Mouse (Mus musculus): Measurements from ENCODE around the gene Tbc1d21. TPM values are rescaled to one million over a fixed set of nuclear protein-coding genes. Genes with fewer than 3 reads are reported as not detected.

Tbc1d21 gene
- polyA plus RNA-seq (2014; fragmentation: Nextera tagmentation; extraction: Ambion mirVana) = not detected in 2 replicates

- no peaks in the 10 kb centered on the region for H3K36me3 ChIP-seq (replicated peaks; ENCODE audit: control insufficient read depth, insufficient read depth, low read depth, low read length)
- H3K4me2 ChIP-seq (ENCODE audit: low read depth, low read length) = no peak within 1 kb of the TSS
- ATAC-seq (replicated peaks; ENCODE audit: insufficient number of reproducible peaks, low FRiP score, low TSS enrichment, low read depth) (no peak), DNase-seq (ENCODE audit: low spot score) (no peak)
- H3K9ac ChIP-seq (replicated peaks; ENCODE audit: low read length) = no peak within 1 kb of the TSS
- no peak within 1 kb of the TSS for H3K4me3 ChIP-seq (ENCODE audit: low read depth, low read length)
- H3K4me1 ChIP-seq (ENCODE audit: control insufficient read depth, insufficient read depth, low read length) = no peaks in the 10 kb centered on the region
- no peaks in the 10 kb centered on the region for H3K9me3 ChIP-seq (replicated peaks; ENCODE audit: control insufficient read depth, low read length)
- H3K27me3 ChIP-seq (ENCODE audit: control insufficient read depth, insufficient read depth, low read length) = no peaks in the 10 kb centered on the region
- WGBS = 95% methylated on average over 1 of the region's 1 CpGs
- no peak within 1 kb of the TSS for H3K27ac ChIP-seq (replicated peaks; ENCODE audit: low read depth, low read length)
Observed at GRCm38 (mm10) chr9:58370355-58370754, at the start of gene Tbc1d21. Tbc1d21 (minus strand) TSS chr9:58370455.

GRCm38 (mm10) chr9:58411556-58411955 is 41.3 kb upstream of the Tbc1d21 start:
- H3K4me3 ChIP-seq (ENCODE audit: low read depth, low read length) = no peak overlapping the region
- no peak overlapping the region for H3K4me2 ChIP-seq (ENCODE audit: low read depth, low read length)
- no peaks in the 10 kb centered on the region for H3K36me3 ChIP-seq (replicated peaks; ENCODE audit: control insufficient read depth, insufficient read depth, low read depth, low read length)
- 81% methylated on average over 9 of the region's 9 CpGs for WGBS
- H3K9ac ChIP-seq (replicated peaks; ENCODE audit: low read length) = no peak overlapping the region
- no peaks in the 10 kb centered on the region for H3K4me1 ChIP-seq (ENCODE audit: control insufficient read depth, insufficient read depth, low read length)
- no peak for DNase-seq (ENCODE audit: low spot score)
- H3K27me3 ChIP-seq (ENCODE audit: control insufficient read depth, insufficient read depth, low read length) = no peaks in the 10 kb centered on the region
- no peak overlapping the region for H3K27ac ChIP-seq (replicated peaks; ENCODE audit: low read depth, low read length)
- H3K9me3 ChIP-seq (replicated peaks; ENCODE audit: control insufficient read depth, low read length) = no peaks in the 10 kb centered on the region
- no peak for ATAC-seq (replicated peaks; ENCODE audit: insufficient number of reproducible peaks, low FRiP score, low TSS enrichment, low read depth)

GRCm38 (mm10) chr9:58410057-58410735 is 39.9 kb upstream of the Tbc1d21 start:
- Histone ChIP-seq H3K4me3 (ENCODE audit: low read depth, low read length) (no peak overlapping the region), H3K27me3 (ENCODE audit: control insufficient read depth, insufficient read depth, low read length) (no peaks in the 10 kb centered on the region), H3K9ac (replicated peaks; ENCODE audit: low read length) (no peak overlapping the region), H3K27ac (replicated peaks; ENCODE audit: low read depth, low read length) (no peak overlapping the region), H3K36me3 (replicated peaks; ENCODE audit: control insufficient read depth, insufficient read depth, low read depth, low read length) (no peaks in the 10 kb centered on the region), H3K4me2 (ENCODE audit: low read depth, low read length) (no peak overlapping the region), H3K9me3 (replicated peaks; ENCODE audit: control insufficient read depth, low read length) (no peaks in the 10 kb centered on the region), H3K4me1 (ENCODE audit: control insufficient read depth, insufficient read depth, low read length) (no peaks in the 10 kb centered on the region)
- ATAC-seq (replicated peaks; ENCODE audit: insufficient number of reproducible peaks, low FRiP score, low TSS enrichment, low read depth) (no peak), DNase-seq (ENCODE audit: low spot score) (no peak)
- WGBS = 46% methylated on average over 4 of the region's 4 CpGs

- 86% methylated on average over 2 of the region's 2 CpGs for WGBS
- Histone ChIP-seq H3K9me3 (replicated peaks; ENCODE audit: control insufficient read depth, low read length) (no peaks in the 10 kb centered on the region), H3K4me3 (ENCODE audit: low read depth, low read length) (no peak overlapping the region), H3K27me3 (ENCODE audit: control insufficient read depth, insufficient read depth, low read length) (no peaks in the 10 kb centered on the region), H3K9ac (replicated peaks; ENCODE audit: low read length) (no peak overlapping the region), H3K27ac (replicated peaks; ENCODE audit: low read depth, low read length) (no peak overlapping the region), H3K36me3 (replicated peaks; ENCODE audit: control insufficient read depth, insufficient read depth, low read depth, low read length) (no peaks in the 10 kb centered on the region), H3K4me2 (ENCODE audit: low read depth, low read length) (no peak overlapping the region), H3K4me1 (ENCODE audit: control insufficient read depth, insufficient read depth, low read length) (no peaks in the 10 kb centered on the region)
- no peak for ATAC-seq (replicated peaks; ENCODE audit: insufficient number of reproducible peaks, low FRiP score, low TSS enrichment, low read depth)
- DNase-seq (ENCODE audit: low spot score) = no peak
Observed at GRCm38 (mm10) chr9:58409247-58409646, 39.0 kb upstream of the Tbc1d21 start.

GRCm38 (mm10) chr9:58404412-58404811 is 34.2 kb upstream of the Tbc1d21 start:
- 78% methylated on average over 4 of the region's 4 CpGs for WGBS
- H3K36me3 ChIP-seq (replicated peaks; ENCODE audit: control insufficient read depth, insufficient read depth, low read depth, low read length) = no peaks in the 10 kb centered on the region
- ATAC-seq (replicated peaks; ENCODE audit: insufficient number of reproducible peaks, low FRiP score, low TSS enrichment, low read depth) (no peak), DNase-seq (ENCODE audit: low spot score) (no peak)
- no peak overlapping the region for H3K9ac ChIP-seq (replicated peaks; ENCODE audit: low read length)
- H3K4me1 ChIP-seq (ENCODE audit: control insufficient read depth, insufficient read depth, low read length) = no peaks in the 10 kb centered on the region
- H3K4me2 ChIP-seq (ENCODE audit: low read depth, low read length) = no peak overlapping the region
- H3K27ac ChIP-seq (replicated peaks; ENCODE audit: low read depth, low read length) = no peak overlapping the region
- H3K9me3 ChIP-seq (replicated peaks; ENCODE audit: control insufficient read depth, low read length) = no peaks in the 10 kb centered on the region
- no peak overlapping the region for H3K4me3 ChIP-seq (ENCODE audit: low read depth, low read length)
- no peaks in the 10 kb centered on the region for H3K27me3 ChIP-seq (ENCODE audit: control insufficient read depth, insufficient read depth, low read length)

- no peaks in the 10 kb centered on the region for H3K27me3 ChIP-seq (ENCODE audit: control insufficient read depth, insufficient read depth, low read length)
- 87% methylated on average over 6 of the region's 6 CpGs for WGBS
- H3K4me2 ChIP-seq (ENCODE audit: low read depth, low read length) = no peak overlapping the region
- H3K4me3 ChIP-seq (ENCODE audit: low read depth, low read length) = no peak overlapping the region
- H3K36me3 ChIP-seq (replicated peaks; ENCODE audit: control insufficient read depth, insufficient read depth, low read depth, low read length) = no peaks in the 10 kb centered on the region
- no peaks in the 10 kb centered on the region for H3K4me1 ChIP-seq (ENCODE audit: control insufficient read depth, insufficient read depth, low read length)
- ATAC-seq (replicated peaks; ENCODE audit: insufficient number of reproducible peaks, low FRiP score, low TSS enrichment, low read depth) (no peak), DNase-seq (ENCODE audit: low spot score) (no peak)
- no peak overlapping the region for H3K9ac ChIP-seq (replicated peaks; ENCODE audit: low read length)
- no peak overlapping the region for H3K27ac ChIP-seq (replicated peaks; ENCODE audit: low read depth, low read length)
- no peaks in the 10 kb centered on the region for H3K9me3 ChIP-seq (replicated peaks; ENCODE audit: control insufficient read depth, low read length)
Observed at GRCm38 (mm10) chr9:58401371-58402082, 31.3 kb upstream of the Tbc1d21 start.

- no peak overlapping the region for H3K27ac ChIP-seq (replicated peaks; ENCODE audit: low read depth, low read length)
- no peaks in the 10 kb centered on the region for H3K9me3 ChIP-seq (replicated peaks; ENCODE audit: control insufficient read depth, low read length)
- ATAC-seq (replicated peaks; ENCODE audit: insufficient number of reproducible peaks, low FRiP score, low TSS enrichment, low read depth) = no peak
- H3K36me3 ChIP-seq (replicated peaks; ENCODE audit: control insufficient read depth, insufficient read depth, low read depth, low read length) = no peaks in the 10 kb centered on the region
- H3K4me2 ChIP-seq (ENCODE audit: low read depth, low read length) = no peak overlapping the region
- WGBS = 36% methylated on average over 5 of the region's 5 CpGs
- no peak overlapping the region for H3K4me3 ChIP-seq (ENCODE audit: low read depth, low read length)
- peak; percentile 55 for DNase-seq (ENCODE audit: low spot score)
- no peaks in the 10 kb centered on the region for H3K4me1 ChIP-seq (ENCODE audit: control insufficient read depth, insufficient read depth, low read length)
- no peaks in the 10 kb centered on the region for H3K27me3 ChIP-seq (ENCODE audit: control insufficient read depth, insufficient read depth, low read length)
- no peak overlapping the region for H3K9ac ChIP-seq (replicated peaks; ENCODE audit: low read length)
Observed at GRCm38 (mm10) chr9:58399609-58400008, 29.4 kb upstream of the Tbc1d21 start.

- Histone ChIP-seq H3K9me3 (replicated peaks; ENCODE audit: control insufficient read depth, low read length) (no peaks in the 10 kb centered on the region), H3K27me3 (ENCODE audit: control insufficient read depth, insufficient read depth, low read length) (no peaks in the 10 kb centered on the region), H3K36me3 (replicated peaks; ENCODE audit: control insufficient read depth, insufficient read depth, low read depth, low read length) (no peaks in the 10 kb centered on the region), H3K27ac (replicated peaks; ENCODE audit: low read depth, low read length) (no peak overlapping the region), H3K9ac (replicated peaks; ENCODE audit: low read length) (no peak overlapping the region), H3K4me2 (ENCODE audit: low read depth, low read length) (no peak overlapping the region), H3K4me3 (ENCODE audit: low read depth, low read length) (no peak overlapping the region), H3K4me1 (ENCODE audit: control insufficient read depth, insufficient read depth, low read length) (no peaks in the 10 kb centered on the region)
- no peak for ATAC-seq (replicated peaks; ENCODE audit: insufficient number of reproducible peaks, low FRiP score, low TSS enrichment, low read depth)
- DNase-seq (ENCODE audit: low spot score) = no peak
- 88% methylated on average over 8 of the region's 8 CpGs for WGBS
Observed at GRCm38 (mm10) chr9:58394605-58395004, 24.4 kb upstream of the Tbc1d21 start.

Data from embryonic facial prominence, embryonic 11.5 days (tissue).